Mouse (Mus musculus): ENCODE measurements around the gene Srd5a2. TPM values are rescaled to one million over a fixed set of nuclear protein-coding genes. Genes with fewer than 3 reads are reported as not detected.

Gene Srd5a2
- polyA plus RNA-seq, 1 experiment from 2014 or later, result not detected

- Histone ChIP-seq H3K9ac (no peak overlapping the region), H3K27ac (no peak overlapping the region), H3K27me3 (ENCODE audit: control insufficient read depth, insufficient read depth, low read length) (no peaks in the 10 kb centered on the region), H3K4me3 (replicated peaks; ENCODE audit: low read length) (no peak overlapping the region), H3K9me3 (ENCODE audit: control insufficient read depth, low read length) (no peaks in the 10 kb centered on the region), H3K4me1 (replicated peaks; ENCODE audit: control insufficient read depth, insufficient read depth, low read length) (no peaks in the 10 kb centered on the region), H3K4me2 (replicated peaks) (no peak overlapping the region), H3K36me3 (replicated peaks; ENCODE audit: control insufficient read depth, insufficient read depth) (no peaks in the 10 kb centered on the region)
- no peak for DNase-seq (ENCODE audit: low spot score)
- ATAC-seq (ENCODE audit: low FRiP score), result no peak
- 92% methylated on average over 13 of the region's 13 CpGs for WGBS
Observed at GRCm38 (mm10) chr17:73995907-73996645, 51.6 kb downstream of the Srd5a2 start.

DNA sequence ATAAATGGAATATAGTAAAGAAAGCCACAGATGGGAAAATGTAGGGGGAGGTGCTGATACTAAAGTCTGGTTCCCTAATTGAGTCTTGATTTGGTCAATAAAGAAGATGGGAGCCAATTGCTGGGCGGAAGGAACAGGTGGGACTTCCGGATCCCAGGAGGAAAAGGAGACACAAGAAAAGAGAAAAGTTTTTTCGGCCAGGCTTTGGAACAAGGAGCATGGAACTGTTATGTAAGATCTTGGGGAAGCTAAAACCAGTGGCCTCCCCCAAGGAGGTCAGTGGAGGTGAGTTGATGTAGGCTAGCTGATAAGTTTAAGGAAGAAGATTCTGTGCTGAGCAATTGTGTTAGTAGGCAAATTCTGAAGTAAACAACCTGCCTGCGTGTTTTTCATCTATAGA is 56.5 kb downstream of the Srd5a2 start:
- Histone ChIP-seq H3K27me3 (ENCODE audit: control insufficient read depth, insufficient read depth, low read length) (no peaks in the 10 kb centered on the region), H3K9ac (no peak overlapping the region), H3K4me3 (replicated peaks; ENCODE audit: low read length) (no peak overlapping the region), H3K4me2 (replicated peaks) (no peak overlapping the region), H3K36me3 (replicated peaks; ENCODE audit: control insufficient read depth, insufficient read depth) (no peaks in the 10 kb centered on the region), H3K4me1 (replicated peaks; ENCODE audit: control insufficient read depth, insufficient read depth, low read length) (no peaks in the 10 kb centered on the region), H3K27ac (no peak overlapping the region), H3K9me3 (ENCODE audit: control insufficient read depth, low read length) (no peaks in the 10 kb centered on the region)
- 91% methylated on average over 4 of the region's 4 CpGs for WGBS
- DNase-seq (ENCODE audit: low spot score) (no peak), ATAC-seq (ENCODE audit: low FRiP score) (no peak)

GRCm38 (mm10) chr17:73986571-73986970 is 61.1 kb downstream of the Srd5a2 start:
- DNase-seq (ENCODE audit: low spot score), result no peak
- WGBS, result 83% methylated on average over 2 of the region's 2 CpGs
- H3K36me3 ChIP-seq (replicated peaks; ENCODE audit: control insufficient read depth, insufficient read depth), result no peaks in the 10 kb centered on the region
- no peak for ATAC-seq (ENCODE audit: low FRiP score)
- no peak overlapping the region for H3K9ac ChIP-seq
- H3K4me1 ChIP-seq (replicated peaks; ENCODE audit: control insufficient read depth, insufficient read depth, low read length), result no peaks in the 10 kb centered on the region
- no peak overlapping the region for H3K27ac ChIP-seq
- no peak overlapping the region for H3K4me3 ChIP-seq (replicated peaks; ENCODE audit: low read length)
- no peak overlapping the region for H3K4me2 ChIP-seq (replicated peaks)
- H3K27me3 ChIP-seq (ENCODE audit: control insufficient read depth, insufficient read depth, low read length), result no peaks in the 10 kb centered on the region
- H3K9me3 ChIP-seq (ENCODE audit: control insufficient read depth, low read length), result no peaks in the 10 kb centered on the region

DNA sequence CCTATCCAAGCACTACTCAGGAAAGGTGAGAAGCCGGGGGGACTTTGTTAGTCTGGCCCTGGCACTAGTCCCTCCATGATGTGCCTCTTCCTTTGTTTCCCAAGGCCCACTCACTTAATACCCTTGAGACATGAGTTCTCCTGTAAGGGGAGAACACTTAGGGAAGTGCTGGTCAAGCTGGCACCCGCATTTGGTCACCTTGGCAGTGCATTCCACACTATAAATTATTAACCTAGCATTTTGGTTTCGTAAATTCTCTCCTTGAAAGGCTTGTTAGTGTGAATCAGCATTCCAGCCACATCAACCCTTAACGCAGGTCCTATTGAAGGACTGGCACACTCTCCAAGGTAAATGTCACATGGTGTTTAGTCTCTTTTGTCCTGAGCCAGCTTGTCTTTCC is 61.8 kb downstream of the Srd5a2 start:
- WGBS, result 86% methylated on average over 4 of the region's 4 CpGs
- no peak for ATAC-seq (ENCODE audit: low FRiP score)
- no peak overlapping the region for H3K4me2 ChIP-seq (replicated peaks)

GRCm38 (mm10) chr17:73984508-73984907 is 63.2 kb downstream of the Srd5a2 start:
- ATAC-seq (ENCODE audit: low FRiP score) (no peak), DNase-seq (ENCODE audit: low spot score) (no peak)
- Histone ChIP-seq H3K27me3 (ENCODE audit: control insufficient read depth, insufficient read depth, low read length) (no peaks in the 10 kb centered on the region), H3K36me3 (replicated peaks; ENCODE audit: control insufficient read depth, insufficient read depth) (no peaks in the 10 kb centered on the region), H3K4me2 (replicated peaks) (no peak overlapping the region), H3K4me1 (replicated peaks; ENCODE audit: control insufficient read depth, insufficient read depth, low read length) (no peaks in the 10 kb centered on the region), H3K4me3 (replicated peaks; ENCODE audit: low read length) (no peak overlapping the region), H3K27ac (no peak overlapping the region), H3K9ac (no peak overlapping the region), H3K9me3 (ENCODE audit: control insufficient read depth, low read length) (no peaks in the 10 kb centered on the region)
- WGBS, result 28% methylated on average over 4 of the region's 4 CpGs

More for the DNA sequence above, 61.8 kb downstream of the Srd5a2 start:
- no peaks in the 10 kb centered on the region for H3K9me3 ChIP-seq (ENCODE audit: control insufficient read depth, low read length)
- no peak overlapping the region for H3K4me3 ChIP-seq (replicated peaks; ENCODE audit: low read length)
- no peak overlapping the region for H3K27ac ChIP-seq
- no peak overlapping the region for H3K9ac ChIP-seq
- no peak for DNase-seq (ENCODE audit: low spot score)
- H3K4me1 ChIP-seq (replicated peaks; ENCODE audit: control insufficient read depth, insufficient read depth, low read length), result no peaks in the 10 kb centered on the region
- no peaks in the 10 kb centered on the region for H3K36me3 ChIP-seq (replicated peaks; ENCODE audit: control insufficient read depth, insufficient read depth)
- no peaks in the 10 kb centered on the region for H3K27me3 ChIP-seq (ENCODE audit: control insufficient read depth, insufficient read depth, low read length)

GRCm38 (mm10) chr17:73982871-73983270 is 64.8 kb downstream of the Srd5a2 start:
- Histone ChIP-seq H3K36me3 (replicated peaks; ENCODE audit: control insufficient read depth, insufficient read depth) (no peaks in the 10 kb centered on the region), H3K9ac (no peak overlapping the region), H3K4me1 (replicated peaks; ENCODE audit: control insufficient read depth, insufficient read depth, low read length) (no peaks in the 10 kb centered on the region), H3K4me3 (replicated peaks; ENCODE audit: low read length) (no peak overlapping the region), H3K27ac (no peak overlapping the region), H3K27me3 (ENCODE audit: control insufficient read depth, insufficient read depth, low read length) (no peaks in the 10 kb centered on the region), H3K4me2 (replicated peaks) (no peak overlapping the region), H3K9me3 (ENCODE audit: control insufficient read depth, low read length) (no peaks in the 10 kb centered on the region)
- DNase-seq (ENCODE audit: low spot score) (no peak), ATAC-seq (ENCODE audit: low FRiP score) (no peak)
- 80% methylated on average over 1 of the region's 1 CpGs for WGBS

- H3K27ac ChIP-seq, result no peak overlapping the region
- H3K27me3 ChIP-seq (ENCODE audit: control insufficient read depth, insufficient read depth, low read length), result no peaks in the 10 kb centered on the region
- H3K4me2 ChIP-seq (replicated peaks), result no peak overlapping the region
- ATAC-seq (ENCODE audit: low FRiP score) (no peak), DNase-seq (ENCODE audit: low spot score) (no peak)
- H3K36me3 ChIP-seq (replicated peaks; ENCODE audit: control insufficient read depth, insufficient read depth), result no peaks in the 10 kb centered on the region
- H3K9ac ChIP-seq, result no peak overlapping the region
- H3K9me3 ChIP-seq (ENCODE audit: control insufficient read depth, low read length), result no peaks in the 10 kb centered on the region
- H3K4me3 ChIP-seq (replicated peaks; ENCODE audit: low read length), result no peak overlapping the region
- H3K4me1 ChIP-seq (replicated peaks; ENCODE audit: control insufficient read depth, insufficient read depth, low read length), result no peaks in the 10 kb centered on the region
Observed at GRCm38 (mm10) chr17:73976066-73976465, 71.7 kb downstream of the Srd5a2 start.

- H3K36me3 ChIP-seq (replicated peaks; ENCODE audit: control insufficient read depth, insufficient read depth), result no peaks in the 10 kb centered on the region
- ATAC-seq (ENCODE audit: low FRiP score), result no peak
- no peaks in the 10 kb centered on the region for H3K9me3 ChIP-seq (ENCODE audit: control insufficient read depth, low read length)
- WGBS, result 91% methylated on average over 11 of the region's 11 CpGs
- H3K4me1 ChIP-seq (replicated peaks; ENCODE audit: control insufficient read depth, insufficient read depth, low read length), result no peaks in the 10 kb centered on the region
- H3K4me2 ChIP-seq (replicated peaks), result no peak overlapping the region
- H3K27me3 ChIP-seq (ENCODE audit: control insufficient read depth, insufficient read depth, low read length), result no peaks in the 10 kb centered on the region
- H3K27ac ChIP-seq, result no peak overlapping the region
- H3K9ac ChIP-seq, result no peak overlapping the region
- no peak overlapping the region for H3K4me3 ChIP-seq (replicated peaks; ENCODE audit: low read length)
- DNase-seq (ENCODE audit: low spot score), result no peak
Observed at GRCm38 (mm10) chr17:73972648-73973047, 75.1 kb downstream of the Srd5a2 start.

DNA sequence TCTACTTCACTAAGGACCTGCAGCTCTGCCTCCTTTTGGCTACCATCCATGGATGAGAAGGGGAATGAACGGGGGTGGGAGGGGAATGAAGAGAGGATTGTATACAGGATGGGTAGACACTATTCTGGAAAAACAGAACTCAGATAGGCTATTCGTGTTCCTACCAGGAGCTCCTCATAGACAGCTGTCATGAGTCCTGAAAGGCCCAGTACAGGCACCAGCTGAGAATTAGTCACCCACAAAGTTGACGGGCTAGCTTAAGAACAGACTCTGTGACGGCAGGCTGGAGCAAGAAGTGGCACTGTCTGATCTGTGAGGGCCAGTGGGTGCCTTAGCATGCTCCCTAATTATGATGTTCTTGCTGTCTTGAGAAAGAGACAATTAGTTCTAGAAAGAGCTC is 76.4 kb downstream of the Srd5a2 start:
- Histone ChIP-seq H3K27ac (no peak overlapping the region), H3K36me3 (replicated peaks; ENCODE audit: control insufficient read depth, insufficient read depth) (no peaks in the 10 kb centered on the region), H3K9ac (no peak overlapping the region), H3K27me3 (ENCODE audit: control insufficient read depth, insufficient read depth, low read length) (no peaks in the 10 kb centered on the region), H3K4me3 (replicated peaks; ENCODE audit: low read length) (no peak overlapping the region), H3K4me1 (replicated peaks; ENCODE audit: control insufficient read depth, insufficient read depth, low read length) (no peaks in the 10 kb centered on the region), H3K9me3 (ENCODE audit: control insufficient read depth, low read length) (no peaks in the 10 kb centered on the region), H3K4me2 (replicated peaks) (no peak overlapping the region)
- 69% methylated on average over 4 of the region's 4 CpGs for WGBS
- DNase-seq (ENCODE audit: low spot score) (no peak), ATAC-seq (ENCODE audit: low FRiP score) (no peak)
